Mouse (Mus musculus) forebrain, embryonic 15.5 days (tissue): ENCODE results near the gene 4930505A04Rik. TPM values are rescaled to one million over a fixed set of nuclear protein-coding genes. Genes with fewer than 3 reads are reported as not detected.
"Not testable (repeated sequence)": the region's sequence is repeated elsewhere in the genome, so short reads cannot be mapped to it uniquely, and the experiment has no call there.

Experiments
- ATAC-seq: fragments of 200-750 bp; cut with Nextera tagmentation; replicated peaks from 2 replicates; pipeline ENCODE4 v1.8.0; 2017; ENCODE audit warnings: mild to moderate bottlenecking, moderate TSS enrichment, moderate library complexity
- H3K27ac ChIP-seq: fragments of 300-500 bp; sonication (generic); replicated peaks from 2 replicates; pipeline ENCODE4 v1.5.1; 2015; ENCODE audit warnings: mild to moderate bottlenecking, inconsistent platforms
- H3K27me3 ChIP-seq: fragments of 300-500 bp; sonication (generic); 2 replicates; pipeline ENCODE4 v1.6.1; 2015; ENCODE audit warnings: inconsistent platforms
- H3K36me3 ChIP-seq: fragments of 300-500 bp; sonication (generic); 2 replicates; pipeline ENCODE4 v1.6.1; 2015; ENCODE audit warnings: mild to moderate bottlenecking, inconsistent platforms
- H3K4me1 ChIP-seq: fragments of 300-500 bp; sonication (generic); 2 replicates; pipeline ENCODE4 v1.6.1; 2015; ENCODE audit warnings: inconsistent platforms
- H3K4me2 ChIP-seq: fragments of 300-500 bp; sonication (generic); replicated peaks from 2 replicates; pipeline ENCODE4 v1.6.1; 2015; ENCODE audit warnings: mild to moderate bottlenecking, inconsistent platforms
- H3K4me3 ChIP-seq: fragments of 300-500 bp; sonication (generic); 2 replicates; pipeline ENCODE4 v1.5.1; 2015; ENCODE audit warnings: mild to moderate bottlenecking, inconsistent platforms
- H3K9ac ChIP-seq: fragments of 300-500 bp; sonication (generic); replicated peaks from 2 replicates; pipeline ENCODE4 v1.6.1; 2015; ENCODE audit warnings: mild to moderate bottlenecking, inconsistent platforms
- H3K9me3 ChIP-seq: fragments of 300-500 bp; sonication (generic); 2 replicates; pipeline ENCODE4 v1.6.1; 2016; ENCODE audit warnings: inconsistent platforms
- WGBS: fragments of 180-500 bp; shearing (Covaris S2); methylation state at CpG from one replicate; pipeline ENCODE4 v1.1.7; 2015; ENCODE audit warnings: mixed read lengths; 5-methylcytosine and 5-hydroxymethylcytosine counted together
- polyA plus RNA-seq: library from polyadenylated mRNA; unstranded; fragments of >200 nt; fragmentation: Nextera tagmentation; extraction: Ambion mirVana; gene quantifications from 2 replicates; pipeline ENCODE4 v1.2.1, GENCODE M21; 2015

The 4930505A04Rik gene
- polyA plus RNA-seq, 1 experiment from 2014 or later, result 0.25 TPM

DNA sequence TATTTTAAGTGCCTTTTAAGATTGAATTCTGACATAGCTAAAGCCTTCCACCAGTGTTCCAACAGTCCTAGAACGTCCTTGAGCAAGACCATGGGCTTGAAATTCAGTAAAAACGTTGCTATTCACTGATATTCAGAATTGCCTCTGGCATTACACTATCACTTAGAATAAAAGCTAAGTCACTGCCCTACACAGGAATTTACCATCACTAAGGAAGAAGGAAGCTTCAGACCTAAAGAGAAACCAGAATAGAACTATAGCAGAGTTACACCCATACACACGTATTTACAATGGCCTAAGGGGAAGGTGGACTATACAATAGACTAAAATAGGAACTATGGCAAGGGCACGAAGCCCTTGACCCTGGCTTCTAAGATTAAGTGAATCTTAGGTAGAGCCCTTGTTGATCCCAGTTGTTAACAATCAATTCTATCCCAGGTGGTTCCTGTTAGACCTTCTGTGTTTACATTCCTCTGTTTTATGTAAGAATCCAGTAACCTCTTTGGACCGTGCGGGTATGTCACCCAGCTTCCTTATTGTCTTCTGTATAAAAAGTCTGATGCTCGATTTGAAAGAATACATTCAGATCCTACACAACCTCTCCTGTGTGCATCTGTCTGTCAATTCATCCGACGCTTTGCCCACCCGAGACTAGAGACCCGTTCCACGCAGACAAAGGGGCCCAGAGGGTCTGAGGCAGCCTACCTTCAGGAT lies 27.3 kb downstream of the 4930505A04Rik start:
- H3K9me3 ChIP-seq, ATAC-seq, H3K4me1 ChIP-seq, H3K27me3 ChIP-seq, H3K36me3 ChIP-seq, H3K4me3 ChIP-seq, H3K4me2 ChIP-seq, H3K9ac ChIP-seq, H3K27ac ChIP-seq: not testable (repeated sequence)
- 90% methylated on average over 12 of the region's 12 CpGs for WGBS

DNA sequence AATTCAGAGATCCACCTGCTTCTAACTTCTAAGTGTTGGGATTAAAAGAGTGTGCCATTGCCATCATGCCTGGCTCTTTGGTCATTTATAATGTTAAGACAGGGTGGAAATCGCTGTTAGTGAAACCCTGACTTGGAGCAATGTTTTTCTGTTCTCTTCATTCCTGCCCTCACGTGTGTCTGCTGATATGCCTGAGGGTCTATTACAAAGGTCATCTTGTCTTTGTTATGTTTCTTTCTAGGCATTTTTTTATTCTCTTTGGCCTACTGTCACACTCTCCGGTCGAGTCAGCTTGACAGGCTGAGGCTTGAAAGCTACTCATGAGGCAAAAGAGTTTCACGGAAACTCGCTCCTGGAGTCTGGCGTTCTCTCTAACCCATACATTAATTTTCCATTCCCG lies 27.9 kb downstream of the 4930505A04Rik start:
- ATAC-seq, result no peak
- Histone ChIP-seq H3K27ac (no peak overlapping the region), H3K4me2 (no peak overlapping the region), H3K27me3 (no peaks in the 10 kb centered on the region), H3K36me3 (no peaks in the 10 kb centered on the region), H3K9me3 (no peaks in the 10 kb centered on the region), H3K4me1 (no peaks in the 10 kb centered on the region), H3K9ac (no peak overlapping the region), H3K4me3 (no peak overlapping the region)
- WGBS, result 93% methylated on average over 8 of the region's 8 CpGs

- ATAC-seq, result no peak
- Histone ChIP-seq H3K9ac (no peak overlapping the region), H3K4me3 (no peak overlapping the region), H3K4me2 (no peak overlapping the region), H3K9me3 (no peaks in the 10 kb centered on the region), H3K4me1 (no peaks in the 10 kb centered on the region), H3K36me3 (no peaks in the 10 kb centered on the region), H3K27me3 (no peaks in the 10 kb centered on the region), H3K27ac (no peak overlapping the region)
- WGBS, result 79% methylated on average over 2 of the region's 2 CpGs
Observed at GRCm38 (mm10) chr11:30433256-30433950, 38.2 kb downstream of the 4930505A04Rik start.

- H3K4me1 ChIP-seq, result no peaks in the 10 kb centered on the region
- H3K4me2 ChIP-seq, result no peak overlapping the region
- no peaks in the 10 kb centered on the region for H3K36me3 ChIP-seq
- H3K9ac ChIP-seq, result no peak overlapping the region
- ATAC-seq, result no peak
- no peaks in the 10 kb centered on the region for H3K9me3 ChIP-seq
- no peaks in the 10 kb centered on the region for H3K27me3 ChIP-seq
- WGBS, result 54% methylated on average over 2 of the region's 2 CpGs
- no peak overlapping the region for H3K27ac ChIP-seq
- H3K4me3 ChIP-seq, result no peak overlapping the region
Observed at GRCm38 (mm10) chr11:30405581-30405980, 66.0 kb downstream of the 4930505A04Rik start.

- ATAC-seq, result no peak
- H3K36me3 ChIP-seq, result no peaks in the 10 kb centered on the region
- H3K9ac ChIP-seq, result no peak overlapping the region
- no peak overlapping the region for H3K4me3 ChIP-seq
- 71% methylated on average over 4 of the region's 4 CpGs for WGBS
- no peaks in the 10 kb centered on the region for H3K9me3 ChIP-seq
- no peak overlapping the region for H3K4me2 ChIP-seq
- H3K27ac ChIP-seq, result no peak overlapping the region
- no peaks in the 10 kb centered on the region for H3K27me3 ChIP-seq
- no peaks in the 10 kb centered on the region for H3K4me1 ChIP-seq
Observed at GRCm38 (mm10) chr11:30404619-30405200, 66.9 kb downstream of the 4930505A04Rik start.

- no peak overlapping the region for H3K4me2 ChIP-seq
- no peaks in the 10 kb centered on the region for H3K36me3 ChIP-seq
- no peaks in the 10 kb centered on the region for H3K9me3 ChIP-seq
- no peaks in the 10 kb centered on the region for H3K27me3 ChIP-seq
- no peak overlapping the region for H3K27ac ChIP-seq
- no peak overlapping the region for H3K9ac ChIP-seq
- no peak for ATAC-seq
- no peak overlapping the region for H3K4me3 ChIP-seq
- no peaks in the 10 kb centered on the region for H3K4me1 ChIP-seq
Observed at GRCm38 (mm10) chr11:30394351-30394750, 77.3 kb downstream of the 4930505A04Rik start.

- H3K4me3 ChIP-seq, result no peak overlapping the region
Observed at GRCm38 (mm10) chr11:30383076-30383475, 88.6 kb downstream of the 4930505A04Rik start.

More at GRCm38 (mm10) chr11:30383076-30383475, 88.6 kb downstream of the 4930505A04Rik start:
- Histone ChIP-seq H3K36me3 (no peaks in the 10 kb centered on the region), H3K9me3 (no peaks in the 10 kb centered on the region), H3K4me2 (no peak overlapping the region), H3K27ac (no peak overlapping the region), H3K4me1 (no peaks in the 10 kb centered on the region), H3K27me3 (no peaks in the 10 kb centered on the region), H3K9ac (no peak overlapping the region)
- no peak for ATAC-seq

Other genes starting within 250 kb of the 4930505A04Rik start
- gene Sptbn1, start 203.7 kb downstream of the 4930505A04Rik start, polyA plus RNA-seq, result 125 and 134 TPM in 2 replicates
- gene Acyp2, start 177.8 kb upstream of the 4930505A04Rik start, polyA plus RNA-seq, result 9.1 and 10.0 TPM in 2 replicates